Mouse (Mus musculus) neural tube, postnatal 0 days (tissue): ENCODE measurements around the gene Rras2. TPM values are rescaled to one million over a fixed set of nuclear protein-coding genes. Genes with fewer than 3 reads are reported as not detected.

Experiments
- polyA plus RNA-seq: library from polyadenylated mRNA; unstranded; fragments of >200 nt; fragmentation: Nextera tagmentation; extraction: Ambion mirVana; gene quantifications from 2 replicates; pipeline ENCODE4 v1.2.1, GENCODE M21; 2015

Rras2 gene
- 17.9 and 21.5 TPM in 2 replicates for polyA plus RNA-seq

DNA sequence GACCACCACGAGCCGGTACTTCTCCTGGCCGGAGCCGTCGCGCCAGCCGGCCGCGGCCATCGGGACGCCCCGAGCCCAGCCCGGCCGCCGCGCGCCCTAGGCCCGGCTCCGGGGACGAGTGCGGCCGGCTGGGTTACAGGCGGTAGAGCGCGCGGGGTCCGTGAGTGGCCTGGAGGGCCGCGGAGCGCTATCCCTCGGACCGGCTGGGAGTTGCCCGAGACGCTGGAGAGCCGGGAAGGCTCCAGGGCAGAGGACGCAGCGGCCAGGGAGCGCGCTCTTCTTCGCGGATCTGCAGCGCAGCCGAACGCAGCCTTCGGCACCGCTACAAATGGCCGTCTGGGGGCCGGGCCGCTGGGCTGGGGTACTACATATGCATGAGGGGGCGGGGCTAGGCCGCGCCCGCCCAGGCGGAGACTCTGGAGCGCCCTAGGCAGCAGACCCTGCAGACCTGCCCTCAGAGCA lies at the start of gene Rras2:
TSS of gene Rras2 (minus strand) at position 338 of the 462 bp plus-strand sequence.

Other genes with a start within 250 kb of the Rras2 start
- gene Copb1, start 136.9 kb upstream of the Rras2 start, polyA plus RNA-seq, result 62.9 and 65.6 TPM in 2 replicates
- gene Psma1, start 158.3 kb upstream of the Rras2 start, polyA plus RNA-seq, result 331 and 340 TPM in 2 replicates